Mouse (Mus musculus) layer of hippocampus, adult 18-20 months (tissue): ENCODE data around the gene Tcte2. TPM values are rescaled to one million over a fixed set of nuclear protein-coding genes. Genes with fewer than 3 reads are reported as not detected.

Experiments used
- DNase-seq, 2 experiments: peaks; one replicate each; pipeline ENCODE4 v3.0.0; 2022; ENCODE audit warnings: low spot score in 2 of 2
- total RNA-seq, 2 experiments: library from RNA; stranded (reverse); gene quantifications; 2 replicates each; pipeline ENCODE4 v1.2.3; 2021

The Tcte2 gene
- total RNA-seq, 2 experiments from 2014 or later, result 18.5 to 21.0 TPM

- no peak for DNase-seq
Observed at GRCm38 (mm10) chr17:13721372-13721771, 40.3 kb downstream of the Tcte2 start.

GRCm38 (mm10) chr17:13720187-13720586 lies 41.4 kb downstream of the Tcte2 start:
- no peak for DNase-seq

- no peak for DNase-seq
Observed at GRCm38 (mm10) chr17:13717428-13717827, 44.2 kb downstream of the Tcte2 start.

GRCm38 (mm10) chr17:13716336-13716735 lies 45.3 kb downstream of the Tcte2 start:
- no peak for DNase-seq

- no peak for DNase-seq
Observed at GRCm38 (mm10) chr17:13715511-13715910, 46.1 kb downstream of the Tcte2 start.

- no peak for DNase-seq
Observed at GRCm38 (mm10) chr17:13714654-13715053, 47.0 kb downstream of the Tcte2 start.

- no peak for DNase-seq
Observed at GRCm38 (mm10) chr17:13714128-13714527, 47.5 kb downstream of the Tcte2 start.

GRCm38 (mm10) chr17:13712518-13712917 lies 49.1 kb downstream of the Tcte2 start:
- no peak for DNase-seq

GRCm38 (mm10) chr17:13712116-13712515 lies 49.5 kb downstream of the Tcte2 start:
- DNase-seq, result no peak

GRCm38 (mm10) chr17:13711173-13711572 lies 50.5 kb downstream of the Tcte2 start:
- DNase-seq, result no peak

- DNase-seq, result no peak
Observed at GRCm38 (mm10) chr17:13705481-13705921, 56.1 kb downstream of the Tcte2 start.

- no peak for DNase-seq
Observed at GRCm38 (mm10) chr17:13703611-13704320, 57.9 kb downstream of the Tcte2 start.

- no peak for DNase-seq
Observed at GRCm38 (mm10) chr17:13700131-13701016, 61.3 kb downstream of the Tcte2 start.

- DNase-seq, result no peak
Observed at GRCm38 (mm10) chr17:13699716-13700115, 61.9 kb downstream of the Tcte2 start.

GRCm38 (mm10) chr17:13698194-13698593 lies 63.4 kb downstream of the Tcte2 start:
- no peak for DNase-seq

GRCm38 (mm10) chr17:13697646-13698045 lies 64.0 kb downstream of the Tcte2 start:
- no peak for DNase-seq

- no peak for DNase-seq
Observed at GRCm38 (mm10) chr17:13695881-13696280, 65.7 kb downstream of the Tcte2 start.

GRCm38 (mm10) chr17:13695211-13695610 lies 66.4 kb downstream of the Tcte2 start:
- DNase-seq, result no peak

GRCm38 (mm10) chr17:13694181-13694580 lies 67.4 kb downstream of the Tcte2 start:
- DNase-seq, result no peak

- DNase-seq, result no peak
Observed at GRCm38 (mm10) chr17:13687656-13688055, 74.0 kb downstream of the Tcte2 start.

- no peak for DNase-seq
Observed at GRCm38 (mm10) chr17:13687086-13687485, 74.5 kb downstream of the Tcte2 start.

- no peak for DNase-seq
Observed at GRCm38 (mm10) chr17:13685621-13686020, 76.0 kb downstream of the Tcte2 start.
